Mouse (Mus musculus): ENCODE data around the gene Ccr9. TPM values are rescaled to one million over a fixed set of nuclear protein-coding genes. Genes with fewer than 3 reads are reported as not detected.
"Not testable (repeated sequence)": the region's sequence is repeated elsewhere in the genome, so short reads cannot be mapped to it uniquely, and the experiment has no call there.

The Ccr9 gene
- total RNA-seq, 2 experiments from 2014 or later, result not detected

GRCm38 (mm10) chr9:123769532-123769931, 91.3 kb downstream of the Ccr9 start:
- no peak overlapping the region for H3K4me3 ChIP-seq
- peak overlapping the region; percentile 28 for H3K27ac ChIP-seq
- no peak for TF ChIP-seq CTCF (IDR thresholded peaks at IDR 0.05)
- intact Hi-C loops (cut with DNase I), result no loop called here
- no peak for DNase-seq

- H3K4me3 ChIP-seq; intact Hi-C loops (cut with DNase I); H3K27ac ChIP-seq; DNase-seq: not testable (repeated sequence)
- TF ChIP-seq CTCF (IDR thresholded peaks at IDR 0.05), result peak; percentile 25; the same call in 1 of the 2 replicates
These were observed 95.1 kb downstream of the Ccr9 start for GRCm38 (mm10) chr9:123773299-123773698.

GRCm38 (mm10) chr9:123788855-123789529, 110.8 kb downstream of the Ccr9 start:
- DNase-seq, result no peak
- Histone ChIP-seq H3K27ac (no peak overlapping the region), H3K4me3 (no peak overlapping the region)
- TF ChIP-seq CTCF (IDR thresholded peaks at IDR 0.05), result no peak
- intact Hi-C loops (cut with DNase I), result no loop called here

GRCm38 (mm10) chr9:123796174-123796573, 117.9 kb downstream of the Ccr9 start:
- peak; percentile 40 for DNase-seq
- intact Hi-C loops (cut with DNase I), result loop anchor here (5.0 kb wide), 1 partner anchor 79 kb away; the partner anchor contains the start of gene Lztfl1
- peak; percentile 70 for TF ChIP-seq CTCF (IDR thresholded peaks at IDR 0.05)
- peak overlapping the region; percentile 43; the same call in 1 of the 2 replicates for H3K27ac ChIP-seq
- H3K4me3 ChIP-seq, result no peak overlapping the region

- no peak for DNase-seq
- Histone ChIP-seq H3K4me3 (no peak overlapping the region), H3K27ac (no peak overlapping the region)
- no peak for TF ChIP-seq CTCF (IDR thresholded peaks at IDR 0.05)
- intact Hi-C loops (cut with DNase I), result no loop called here
These were observed 123.3 kb downstream of the Ccr9 start for GRCm38 (mm10) chr9:123801527-123801926.

GRCm38 (mm10) chr9:123802421-123802820, 124.2 kb downstream of the Ccr9 start:
- DNase-seq, result no peak
- TF ChIP-seq CTCF (IDR thresholded peaks at IDR 0.05), result no peak
- no peak overlapping the region for H3K4me3 ChIP-seq
- no peak overlapping the region for H3K27ac ChIP-seq
- intact Hi-C loops (cut with DNase I), result no loop called here

- no peak overlapping the region for H3K27ac ChIP-seq
- H3K4me3 ChIP-seq, result no peak overlapping the region
- intact Hi-C loops (cut with DNase I), result no loop called here
- TF ChIP-seq CTCF (IDR thresholded peaks at IDR 0.05), result no peak
- DNase-seq, result no peak
These were observed 124.7 kb downstream of the Ccr9 start for GRCm38 (mm10) chr9:123802896-123803295.

GRCm38 (mm10) chr9:123805241-123805640, 127.0 kb downstream of the Ccr9 start:
- TF ChIP-seq CTCF (IDR thresholded peaks at IDR 0.05), result no peak
- Histone ChIP-seq H3K4me3 (no peak overlapping the region), H3K27ac (no peak overlapping the region)
- no peak for DNase-seq
- intact Hi-C loops (cut with DNase I), result no loop called here

GRCm38 (mm10) chr9:123806267-123806666, 128.0 kb downstream of the Ccr9 start, which contains the start of gene Cxcr6:
Cxcr6 (plus strand) TSS chr9:123806475.
- H3K27ac ChIP-seq, result no peak within 1 kb of the TSS
- H3K4me3 ChIP-seq, result no peak within 1 kb of the TSS
- TF ChIP-seq CTCF (IDR thresholded peaks at IDR 0.05), result no peak
- no peak for DNase-seq
- intact Hi-C loops (cut with DNase I), result no loop called here

- H3K27ac ChIP-seq, result peak overlapping the region; percentile 0; the same call in 1 of the 2 replicates
- no peak overlapping the region for H3K4me3 ChIP-seq
- TF ChIP-seq CTCF (IDR thresholded peaks at IDR 0.05), result no peak
- intact Hi-C loops (cut with DNase I), result no loop called here
- DNase-seq, result no peak
These were observed 130.3 kb downstream of the Ccr9 start for GRCm38 (mm10) chr9:123808583-123808982.

- no peak for DNase-seq
- Histone ChIP-seq H3K4me3 (no peak overlapping the region), H3K27ac (no peak overlapping the region)
- no peak for TF ChIP-seq CTCF (IDR thresholded peaks at IDR 0.05)
- intact Hi-C loops (cut with DNase I), result no loop called here
These were observed 133.6 kb downstream of the Ccr9 start for GRCm38 (mm10) chr9:123811831-123812230.

GRCm38 (mm10) chr9:123814326-123814725, 136.1 kb downstream of the Ccr9 start:
- H3K4me3 ChIP-seq, result no peak overlapping the region
- TF ChIP-seq CTCF (IDR thresholded peaks at IDR 0.05), result no peak
- no peak for DNase-seq
- intact Hi-C loops (cut with DNase I), result no loop called here
- H3K27ac ChIP-seq, result peak overlapping the region; percentile 28; the same call in 1 of the 2 replicates

- peak; percentile 48 for DNase-seq
- TF ChIP-seq CTCF (IDR thresholded peaks at IDR 0.05), result no peak
- Histone ChIP-seq H3K4me3 (no peak overlapping the region), H3K27ac (peak overlapping the region; percentile 31)
- intact Hi-C loops (cut with DNase I), result no loop called here
These were observed 136.6 kb downstream of the Ccr9 start for GRCm38 (mm10) chr9:123814821-123815220.

GRCm38 (mm10) chr9:123815444-123815843, 137.2 kb downstream of the Ccr9 start:
- TF ChIP-seq CTCF (IDR thresholded peaks at IDR 0.05), result no peak
- no peak for DNase-seq
- intact Hi-C loops (cut with DNase I), result no loop called here

More at GRCm38 (mm10) chr9:123815444-123815843, 137.2 kb downstream of the Ccr9 start:
- Histone ChIP-seq H3K4me3 (no peak overlapping the region), H3K27ac (peak overlapping the region; percentile 31; the same call in 1 of the 2 replicates)
